Mouse (Mus musculus): ENCODE data around the gene Btnl10. TPM values are rescaled to one million over a fixed set of nuclear protein-coding genes. Genes with fewer than 3 reads are reported as not detected.

Btnl10 gene
- not detected in 2 replicates for polyA plus RNA-seq (2014; fragmentation: Nextera tagmentation; extraction: Ambion mirVana)

GRCm38 (mm10) chr11:58917745-58918366 lies at the start of gene Btnl10:
TSS of gene Btnl10 (plus strand) at chr11:58917908.
- no peak for ATAC-seq (ENCODE audit: low FRiP score)
- no peak within 1 kb of the TSS for H3K27ac ChIP-seq (ENCODE audit: low read depth, low read length)
- no peaks in the 10 kb centered on the region for H3K9me3 ChIP-seq (ENCODE audit: control insufficient read depth, low read length)
- no peaks in the 10 kb centered on the region for H3K36me3 ChIP-seq (ENCODE audit: control insufficient read depth, insufficient read depth, low read length)
- no peaks in the 10 kb centered on the region for H3K27me3 ChIP-seq (ENCODE audit: control insufficient read depth, insufficient read depth, low read length)
- DNase-seq (ENCODE audit: low spot score, missing footprints) = peak; percentile 35
- WGBS = 89% methylated on average over 12 of the region's 12 CpGs
- H3K4me1 ChIP-seq (ENCODE audit: control insufficient read depth, insufficient read depth, low read length) = 0 out of 2 replicates have a peak, but pooled peaks cover 4% of the 10 kb centered on the region
- no peak within 1 kb of the TSS for H3K4me3 ChIP-seq (ENCODE audit: low read depth, low read length)
- H3K4me2 ChIP-seq = no peak within 1 kb of the TSS
- H3K9ac ChIP-seq (ENCODE audit: low read length) = no peak within 1 kb of the TSS

GRCm38 (mm10) chr11:58867954-58868330 lies 49.8 kb upstream of the Btnl10 start:
- no peak for ATAC-seq (ENCODE audit: low FRiP score)
- Histone ChIP-seq H3K9ac (ENCODE audit: low read length) (peak overlapping the region; percentile 90; the same call in 1 of the 2 replicates), H3K9me3 (ENCODE audit: control insufficient read depth, low read length) (no peaks in the 10 kb centered on the region), H3K36me3 (ENCODE audit: control insufficient read depth, insufficient read depth, low read length) (no peaks in the 10 kb centered on the region), H3K4me1 (ENCODE audit: control insufficient read depth, insufficient read depth, low read length) (peaks cover 8% of the 10 kb centered on the region), H3K27ac (ENCODE audit: low read depth, low read length) (no peak overlapping the region), H3K4me3 (ENCODE audit: low read depth, low read length) (peak overlapping the region; percentile 79), H3K4me2 (peak overlapping the region; percentile 84), H3K27me3 (ENCODE audit: control insufficient read depth, insufficient read depth, low read length) (no peaks in the 10 kb centered on the region)
- no peak for DNase-seq (ENCODE audit: low spot score, missing footprints)
- WGBS = 89% methylated on average over 6 of the region's 6 CpGs

- no peak for DNase-seq (ENCODE audit: low spot score, missing footprints)
These were observed 46.7 kb upstream of the Btnl10 start for GRCm38 (mm10) chr11:58870961-58871360.

GRCm38 (mm10) chr11:58883756-58884155 lies 34.0 kb upstream of the Btnl10 start:
- H3K4me3 ChIP-seq (ENCODE audit: low read depth, low read length) = no peak overlapping the region
- ATAC-seq (ENCODE audit: low FRiP score) = no peak
- peaks cover 4% of the 10 kb centered on the region for H3K36me3 ChIP-seq (ENCODE audit: control insufficient read depth, insufficient read depth, low read length)
- H3K4me1 ChIP-seq (ENCODE audit: control insufficient read depth, insufficient read depth, low read length) = no peaks in the 10 kb centered on the region
- no peak overlapping the region for H3K9ac ChIP-seq (ENCODE audit: low read length)
- DNase-seq (ENCODE audit: low spot score, missing footprints) = no peak
- 87% methylated on average over 8 of the region's 8 CpGs for WGBS
- no peak overlapping the region for H3K4me2 ChIP-seq
- no peaks in the 10 kb centered on the region for H3K27me3 ChIP-seq (ENCODE audit: control insufficient read depth, insufficient read depth, low read length)
- no peak overlapping the region for H3K27ac ChIP-seq (ENCODE audit: low read depth, low read length)
- H3K9me3 ChIP-seq (ENCODE audit: control insufficient read depth, low read length) = no peaks in the 10 kb centered on the region

More at GRCm38 (mm10) chr11:58870961-58871360, 46.7 kb upstream of the Btnl10 start:
- Histone ChIP-seq H3K9me3 (ENCODE audit: control insufficient read depth, low read length) (no peaks in the 10 kb centered on the region), H3K27ac (ENCODE audit: low read depth, low read length) (no peak overlapping the region), H3K9ac (ENCODE audit: low read length) (no peak overlapping the region), H3K4me1 (ENCODE audit: control insufficient read depth, insufficient read depth, low read length) (peaks cover 8% of the 10 kb centered on the region), H3K4me3 (ENCODE audit: low read depth, low read length) (no peak overlapping the region), H3K36me3 (ENCODE audit: control insufficient read depth, insufficient read depth, low read length) (no peaks in the 10 kb centered on the region), H3K27me3 (ENCODE audit: control insufficient read depth, insufficient read depth, low read length) (no peaks in the 10 kb centered on the region), H3K4me2 (no peak overlapping the region)
- WGBS = 93% methylated on average over 4 of the region's 4 CpGs
- no peak for ATAC-seq (ENCODE audit: low FRiP score)

- H3K36me3 ChIP-seq (ENCODE audit: control insufficient read depth, insufficient read depth, low read length) = peaks cover 12% of the 10 kb centered on the region; the same call in 1 of the 2 replicates
These were observed 27.2 kb upstream of the Btnl10 start for GRCm38 (mm10) chr11:58890511-58890910.

GRCm38 (mm10) chr11:58894456-58894855 lies 23.3 kb upstream of the Btnl10 start:
- H3K27ac ChIP-seq (ENCODE audit: low read depth, low read length) = no peak overlapping the region

More at GRCm38 (mm10) chr11:58890511-58890910, 27.2 kb upstream of the Btnl10 start:
- Histone ChIP-seq H3K9me3 (ENCODE audit: control insufficient read depth, low read length) (no peaks in the 10 kb centered on the region), H3K4me3 (ENCODE audit: low read depth, low read length) (no peak overlapping the region), H3K27me3 (ENCODE audit: control insufficient read depth, insufficient read depth, low read length) (no peaks in the 10 kb centered on the region), H3K27ac (ENCODE audit: low read depth, low read length) (no peak overlapping the region), H3K4me1 (ENCODE audit: control insufficient read depth, insufficient read depth, low read length) (no peaks in the 10 kb centered on the region), H3K9ac (ENCODE audit: low read length) (no peak overlapping the region), H3K4me2 (no peak overlapping the region)
- WGBS = 93% methylated on average over 10 of the region's 10 CpGs
- DNase-seq (ENCODE audit: low spot score, missing footprints) = no peak
- no peak for ATAC-seq (ENCODE audit: low FRiP score)

GRCm38 (mm10) chr11:58897485-58897884 lies 20.2 kb upstream of the Btnl10 start:
- DNase-seq (ENCODE audit: low spot score, missing footprints) (no peak), ATAC-seq (ENCODE audit: low FRiP score) (no peak)
- 85% methylated on average over 6 of the region's 6 CpGs for WGBS
- Histone ChIP-seq H3K4me1 (ENCODE audit: control insufficient read depth, insufficient read depth, low read length) (no peaks in the 10 kb centered on the region), H3K36me3 (ENCODE audit: control insufficient read depth, insufficient read depth, low read length) (peaks cover 4% of the 10 kb centered on the region; the same call in 1 of the 2 replicates), H3K27me3 (ENCODE audit: control insufficient read depth, insufficient read depth, low read length) (no peaks in the 10 kb centered on the region), H3K4me3 (ENCODE audit: low read depth, low read length) (no peak overlapping the region), H3K27ac (ENCODE audit: low read depth, low read length) (no peak overlapping the region), H3K4me2 (no peak overlapping the region), H3K9me3 (ENCODE audit: control insufficient read depth, low read length) (no peaks in the 10 kb centered on the region), H3K9ac (ENCODE audit: low read length) (no peak overlapping the region)

More at GRCm38 (mm10) chr11:58894456-58894855, 23.3 kb upstream of the Btnl10 start:
- WGBS = 83% methylated on average over 6 of the region's 6 CpGs
- no peaks in the 10 kb centered on the region for H3K27me3 ChIP-seq (ENCODE audit: control insufficient read depth, insufficient read depth, low read length)
- ATAC-seq (ENCODE audit: low FRiP score) = no peak
- H3K36me3 ChIP-seq (ENCODE audit: control insufficient read depth, insufficient read depth, low read length) = peaks cover 13% of the 10 kb centered on the region; the same call in 1 of the 2 replicates
- no peaks in the 10 kb centered on the region for H3K4me1 ChIP-seq (ENCODE audit: control insufficient read depth, insufficient read depth, low read length)
- no peaks in the 10 kb centered on the region for H3K9me3 ChIP-seq (ENCODE audit: control insufficient read depth, low read length)
- no peak overlapping the region for H3K4me2 ChIP-seq
- DNase-seq (ENCODE audit: low spot score, missing footprints) = no peak
- no peak overlapping the region for H3K9ac ChIP-seq (ENCODE audit: low read length)
- no peak overlapping the region for H3K4me3 ChIP-seq (ENCODE audit: low read depth, low read length)

- ATAC-seq (ENCODE audit: low FRiP score) = no peak
These were observed 16.6 kb upstream of the Btnl10 start for GRCm38 (mm10) chr11:58901080-58901479.

GRCm38 (mm10) chr11:58903511-58904409 lies 13.9 kb upstream of the Btnl10 start, which contains the start of gene Zfp39:
TSS of gene Zfp39 (minus strand) at chr11:58904225.
- Histone ChIP-seq H3K36me3 (ENCODE audit: control insufficient read depth, insufficient read depth, low read length) (no peaks in the 10 kb centered on the region; the same call in 1 of the 2 replicates), H3K27ac (ENCODE audit: low read depth, low read length) (peak within 1 kb of the TSS; percentile 57), H3K9ac (ENCODE audit: low read length) (peak within 1 kb of the TSS; percentile 94), H3K4me3 (ENCODE audit: low read depth, low read length) (peak within 1 kb of the TSS; percentile 77), H3K4me1 (ENCODE audit: control insufficient read depth, insufficient read depth, low read length) (peaks cover 5% of the 10 kb centered on the region; the same call in 1 of the 2 replicates), H3K27me3 (ENCODE audit: control insufficient read depth, insufficient read depth, low read length) (no peaks in the 10 kb centered on the region), H3K9me3 (ENCODE audit: control insufficient read depth, low read length) (no peaks in the 10 kb centered on the region), H3K4me2 (peak within 1 kb of the TSS; percentile 94)
- DNase-seq (ENCODE audit: low spot score, missing footprints) (peak; percentile 100), ATAC-seq (ENCODE audit: low FRiP score) (peak; percentile 98)
- WGBS = 0% methylated on average over 40 of the region's 40 CpGs

More at GRCm38 (mm10) chr11:58901080-58901479, 16.6 kb upstream of the Btnl10 start:
- Histone ChIP-seq H3K27ac (ENCODE audit: low read depth, low read length) (no peak overlapping the region), H3K4me2 (no peak overlapping the region), H3K36me3 (ENCODE audit: control insufficient read depth, insufficient read depth, low read length) (no peaks in the 10 kb centered on the region; the same call in 1 of the 2 replicates), H3K9ac (ENCODE audit: low read length) (no peak overlapping the region), H3K4me1 (ENCODE audit: control insufficient read depth, insufficient read depth, low read length) (peaks cover 5% of the 10 kb centered on the region; the same call in 1 of the 2 replicates), H3K9me3 (ENCODE audit: control insufficient read depth, low read length) (no peaks in the 10 kb centered on the region), H3K27me3 (ENCODE audit: control insufficient read depth, insufficient read depth, low read length) (no peaks in the 10 kb centered on the region), H3K4me3 (ENCODE audit: low read depth, low read length) (no peak overlapping the region)
- no peak for DNase-seq (ENCODE audit: low spot score, missing footprints)

Measured in midbrain, embryonic 11.5 days (tissue).